Mouse (Mus musculus) midbrain, embryonic 14.5 days (tissue): Measurements from ENCODE around the gene Ceacam15. TPM values are rescaled to one million over a fixed set of nuclear protein-coding genes. Genes with fewer than 3 reads are reported as not detected.
"Not testable (repeated sequence)": the region's sequence is repeated elsewhere in the genome, so short reads cannot be mapped to it uniquely, and the experiment has no call there.

ENCODE experiments used
- ATAC-seq: fragments of 200-750 bp; cut with Nextera tagmentation; 2 replicates; pipeline ENCODE4 v1.8.0; 2017; ENCODE audit warnings: moderate number of reproducible peaks, moderate library complexity; ENCODE audit not compliant: low FRiP score, low TSS enrichment
- DNase-seq: peaks from one replicate; pipeline ENCODE4 v3.0.0-alpha.2; 2015
- H3K27ac ChIP-seq: fragments of 300-500 bp; sonication (generic); replicated peaks from 2 replicates; pipeline ENCODE4 v1.5.1; 2014; ENCODE audit warnings: mild to moderate bottlenecking, low read depth, low read length, moderate library complexity
- H3K27me3 ChIP-seq: fragments of 300-500 bp; sonication (generic); 2 replicates; pipeline ENCODE4 v1.6.1; 2014; ENCODE audit warnings: low read length, control low read depth, mixed read lengths; ENCODE audit not compliant: control insufficient read depth, insufficient read depth
- H3K36me3 ChIP-seq: fragments of 300-500 bp; sonication (generic); 2 replicates; pipeline ENCODE4 v1.6.1; 2014; ENCODE audit warnings: low read length, control low read depth; ENCODE audit not compliant: control insufficient read depth, insufficient read depth
- H3K4me1 ChIP-seq: fragments of 300-500 bp; sonication (generic); 2 replicates; pipeline ENCODE4 v1.6.1; 2014; ENCODE audit warnings: mild to moderate bottlenecking, antibody characterized with exemption, low read length, control low read depth; ENCODE audit not compliant: control insufficient read depth, insufficient read depth
- H3K4me2 ChIP-seq: fragments of 300-500 bp; sonication (generic); 2 replicates; pipeline ENCODE4 v1.6.1; 2014; ENCODE audit warnings: mild to moderate bottlenecking, low read length, moderate library complexity
- H3K4me3 ChIP-seq: fragments of 300-500 bp; sonication (generic); replicated peaks from 2 replicates; pipeline ENCODE4 v1.5.1; 2014; ENCODE audit warnings: low read depth, low read length
- H3K9ac ChIP-seq: fragments of 300-500 bp; sonication (generic); replicated peaks from 2 replicates; pipeline ENCODE4 v1.6.1; 2014; ENCODE audit warnings: mild to moderate bottlenecking, low read length, moderate library complexity
- H3K9me3 ChIP-seq: fragments of 300-500 bp; sonication (generic); 2 replicates; pipeline ENCODE4 v1.6.1; 2016; ENCODE audit warnings: low read length, control low read depth, mixed read lengths; ENCODE audit not compliant: control insufficient read depth
- WGBS: fragments of 180-500 bp; shearing (Covaris S2); extraction: QIAGEN DNeasy Blood & Tissue Kit; methylation state at CpG from one replicate; pipeline ENCODE4 v1.1.7; 2014; 5-methylcytosine and 5-hydroxymethylcytosine counted together
- polyA plus RNA-seq: library from polyadenylated mRNA; unstranded; fragments of >200 nt; fragmentation: Nextera tagmentation; extraction: Ambion mirVana; gene quantifications from 2 replicates; pipeline ENCODE4 v1.2.1, GENCODE M21; 2014

Ceacam15 gene
- not detected in 2 replicates for polyA plus RNA-seq

GRCm38 (mm10) chr7:16675605-16676004, at the start of gene Ceacam15:
Gene Ceacam15, minus strand, starts transcription at chr7:16675705.
- no peak for ATAC-seq
- H3K36me3 ChIP-seq, result no peaks in the 10 kb centered on the region
- 53% methylated on average over 1 of the region's 1 CpGs for WGBS

GRCm38 (mm10) chr7:16722490-16722889, 47.0 kb upstream of the Ceacam15 start:
- 66% methylated on average over 3 of the region's 3 CpGs for WGBS
- not testable (repeated sequence) for H3K27ac ChIP-seq, H3K4me3 ChIP-seq, H3K4me2 ChIP-seq, H3K9ac ChIP-seq, H3K36me3 ChIP-seq, H3K9me3 ChIP-seq, H3K27me3 ChIP-seq, H3K4me1 ChIP-seq, DNase-seq, ATAC-seq

More at GRCm38 (mm10) chr7:16675605-16676004, at the start of gene Ceacam15:
- no peaks in the 10 kb centered on the region for H3K9me3 ChIP-seq
- no peaks in the 10 kb centered on the region for H3K4me1 ChIP-seq
- no peak for DNase-seq
- no peak within 1 kb of the TSS for H3K27ac ChIP-seq
- no peaks in the 10 kb centered on the region for H3K27me3 ChIP-seq
- H3K9ac ChIP-seq, result no peak within 1 kb of the TSS
- H3K4me2 ChIP-seq, result no peak within 1 kb of the TSS
- no peak within 1 kb of the TSS for H3K4me3 ChIP-seq

- 74% methylated on average over 2 of the region's 2 CpGs for WGBS
- H3K27ac ChIP-seq, result no peak within 1 kb of the TSS
- H3K9ac ChIP-seq, result no peak within 1 kb of the TSS
- H3K36me3 ChIP-seq, result no peaks in the 10 kb centered on the region
- H3K4me3 ChIP-seq, result no peak within 1 kb of the TSS
- no peaks in the 10 kb centered on the region for H3K9me3 ChIP-seq
- no peaks in the 10 kb centered on the region for H3K4me1 ChIP-seq
- no peak within 1 kb of the TSS for H3K4me2 ChIP-seq
- H3K27me3 ChIP-seq, result no peaks in the 10 kb centered on the region
- no peak for DNase-seq
- ATAC-seq, result no peak
Observed at GRCm38 (mm10) chr7:16721629-16722028, 46.1 kb upstream of the Ceacam15 start, which contains the start of gene Ceacam9. Gene Ceacam9, plus strand, starts transcription at chr7:16721929.

GRCm38 (mm10) chr7:16716456-16717152, 41.1 kb upstream of the Ceacam15 start:
- H3K4me3 ChIP-seq, DNase-seq, H3K27me3 ChIP-seq, H3K9ac ChIP-seq, H3K4me2 ChIP-seq, ATAC-seq, H3K9me3 ChIP-seq, H3K36me3 ChIP-seq, H3K27ac ChIP-seq, H3K4me1 ChIP-seq: not testable (repeated sequence)
- WGBS, result 31% methylated on average over 7 of the region's 8 CpGs

- 73% methylated on average over 13 of the region's 13 CpGs for WGBS
- no peak overlapping the region for H3K4me3 ChIP-seq
- H3K4me1 ChIP-seq, result no peaks in the 10 kb centered on the region
- no peak overlapping the region for H3K9ac ChIP-seq
- H3K27ac ChIP-seq, result no peak overlapping the region
- no peaks in the 10 kb centered on the region for H3K27me3 ChIP-seq
- no peaks in the 10 kb centered on the region for H3K36me3 ChIP-seq
- DNase-seq (no peak), ATAC-seq (no peak)
- H3K4me2 ChIP-seq, result no peak overlapping the region
- no peaks in the 10 kb centered on the region for H3K9me3 ChIP-seq
Observed at GRCm38 (mm10) chr7:16712633-16713415, 37.3 kb upstream of the Ceacam15 start.

GRCm38 (mm10) chr7:16710604-16711003, 35.1 kb upstream of the Ceacam15 start:
- H3K4me1 ChIP-seq, result no peaks in the 10 kb centered on the region
- ATAC-seq (no peak), DNase-seq (no peak)
- WGBS, result 84% methylated on average over 5 of the region's 5 CpGs
- no peaks in the 10 kb centered on the region for H3K9me3 ChIP-seq
- no peak overlapping the region for H3K4me2 ChIP-seq
- no peak overlapping the region for H3K4me3 ChIP-seq
- no peak overlapping the region for H3K9ac ChIP-seq
- H3K36me3 ChIP-seq, result no peaks in the 10 kb centered on the region
- H3K27ac ChIP-seq, result no peak overlapping the region
- no peaks in the 10 kb centered on the region for H3K27me3 ChIP-seq

GRCm38 (mm10) chr7:16708244-16708643, 32.7 kb upstream of the Ceacam15 start:
- H3K4me1 ChIP-seq, result no peaks in the 10 kb centered on the region
- 22% methylated on average over 9 of the region's 9 CpGs for WGBS
- H3K4me3 ChIP-seq, result no peak overlapping the region
- H3K9me3 ChIP-seq, result no peaks in the 10 kb centered on the region
- no peaks in the 10 kb centered on the region for H3K36me3 ChIP-seq
- DNase-seq (no peak), ATAC-seq (no peak)
- H3K27me3 ChIP-seq, result no peaks in the 10 kb centered on the region
- no peak overlapping the region for H3K9ac ChIP-seq
- H3K27ac ChIP-seq, result no peak overlapping the region
- H3K4me2 ChIP-seq, result no peak overlapping the region

GRCm38 (mm10) chr7:16706385-16706784, 30.9 kb upstream of the Ceacam15 start:
- Histone ChIP-seq H3K27ac (no peak overlapping the region), H3K4me1 (no peaks in the 10 kb centered on the region), H3K36me3 (no peaks in the 10 kb centered on the region), H3K27me3 (no peaks in the 10 kb centered on the region), H3K4me2 (no peak overlapping the region), H3K9ac (no peak overlapping the region), H3K9me3 (no peaks in the 10 kb centered on the region), H3K4me3 (no peak overlapping the region)
- WGBS, result 72% methylated on average over 9 of the region's 9 CpGs
- ATAC-seq, result no peak
- DNase-seq, result no peak
